Mouse (Mus musculus) neural tube, embryonic 11.5 days (tissue): ENCODE measurements around the gene Mindy1. TPM values are rescaled to one million over a fixed set of nuclear protein-coding genes. Genes with fewer than 3 reads are reported as not detected.

Experiments
- ATAC-seq: fragments of 200-750 bp; cut with Nextera tagmentation; 2 replicates; pipeline ENCODE4 v1.8.0; 2017; ENCODE audit warnings: moderate number of reproducible peaks, mild to moderate bottlenecking, moderate TSS enrichment, moderate library complexity; ENCODE audit not compliant: insufficient read depth, low FRiP score, low TSS enrichment
- DNase-seq: peaks from one replicate; pipeline ENCODE4 v3.0.0-alpha.2; 2015; ENCODE audit warnings: low spot score
- H3K27ac ChIP-seq: fragments of 300-500 bp; sonication (generic); 2 replicates; pipeline ENCODE4 v1.5.1; 2014; ENCODE audit warnings: low read depth, mild to moderate bottlenecking, low read length
- H3K27me3 ChIP-seq: fragments of 300-500 bp; sonication (generic); 2 replicates; pipeline ENCODE4 v1.6.1; 2014; ENCODE audit warnings: mild to moderate bottlenecking, low read length, mixed read lengths; ENCODE audit not compliant: control insufficient read depth, insufficient read depth
- H3K36me3 ChIP-seq: fragments of 300-500 bp; sonication (generic); 2 replicates; pipeline ENCODE4 v1.6.1; 2014; ENCODE audit warnings: mild to moderate bottlenecking, low read length, moderate library complexity, mixed read lengths; ENCODE audit not compliant: control insufficient read depth, insufficient read depth
- H3K4me1 ChIP-seq: fragments of 300-500 bp; sonication (generic); 2 replicates; pipeline ENCODE4 v1.6.1; 2014; ENCODE audit warnings: low read length, mixed read lengths; ENCODE audit not compliant: control insufficient read depth, insufficient read depth
- H3K4me2 ChIP-seq: fragments of 300-500 bp; sonication (generic); 2 replicates; pipeline ENCODE4 v1.6.1; 2014; ENCODE audit warnings: low read depth, mild to moderate bottlenecking, moderate library complexity
- H3K4me3 ChIP-seq: fragments of 300-500 bp; sonication (generic); 2 replicates; pipeline ENCODE4 v1.5.1; 2014; ENCODE audit warnings: low read depth, low read length
- H3K9ac ChIP-seq: fragments of 300-500 bp; sonication (generic); 2 replicates; pipeline ENCODE4 v1.6.1; 2014; ENCODE audit warnings: mild to moderate bottlenecking, low read length
- H3K9me3 ChIP-seq: fragments of 300-500 bp; sonication (generic); 2 replicates; pipeline ENCODE4 v1.6.1; 2016; ENCODE audit warnings: low read length; ENCODE audit not compliant: control insufficient read depth
- WGBS: fragments of 180-500 bp; shearing (Covaris S2); extraction: QIAGEN DNeasy Blood & Tissue Kit; methylation state at CpG from one replicate; pipeline ENCODE4 v1.1.7; 2014; 5-methylcytosine and 5-hydroxymethylcytosine counted together
- polyA plus RNA-seq: library from polyadenylated mRNA; unstranded; fragments of >200 nt; fragmentation: Nextera tagmentation; extraction: Ambion mirVana; gene quantifications from 2 replicates; pipeline ENCODE4 v1.2.1, GENCODE M21; 2014

Gene Mindy1
- polyA plus RNA-seq: 46.1 and 48.1 TPM in 2 replicates

- Histone ChIP-seq H3K4me2 (peak within 1 kb of the TSS; percentile 74), H3K9me3 (no peaks in the 10 kb centered on the region), H3K36me3 (no peaks in the 10 kb centered on the region), H3K9ac (peak within 1 kb of the TSS; percentile 87), H3K4me1 (0 out of 2 replicates have a peak, but pooled peaks cover 5% of the 10 kb centered on the region), H3K4me3 (peak within 1 kb of the TSS; percentile 65), H3K27ac (peak within 1 kb of the TSS; percentile 91), H3K27me3 (no peaks in the 10 kb centered on the region)
- WGBS: under 1% methylated on average over 53 of the region's 53 CpGs
- DNase-seq: peak; percentile 98
- ATAC-seq: peak; percentile 89
Observed at GRCm38 (mm10) chr3:95281216-95282126, at the start of gene Mindy1, which contains the start of gene Prune1. Mindy1 (plus strand) TSS chr3:95281345. Prune1 (minus strand) TSS chr3:95282076.

- 90% methylated on average over 7 of the region's 7 CpGs for WGBS
- Histone ChIP-seq H3K27me3 (no peaks in the 10 kb centered on the region), H3K27ac (no peak overlapping the region), H3K4me2 (no peak overlapping the region), H3K9ac (no peak overlapping the region), H3K4me1 (peaks cover 11% of the 10 kb centered on the region), H3K36me3 (peaks cover 22% of the 10 kb centered on the region), H3K4me3 (no peak overlapping the region), H3K9me3 (no peaks in the 10 kb centered on the region)
- DNase-seq (no peak), ATAC-seq (no peak)
Observed at GRCm38 (mm10) chr3:95232771-95233170, 48.4 kb upstream of the Mindy1 start.

GRCm38 (mm10) chr3:95233303-95233980 lies 47.7 kb upstream of the Mindy1 start:
- H3K9me3 ChIP-seq: no peaks in the 10 kb centered on the region
- no peaks in the 10 kb centered on the region for H3K27me3 ChIP-seq
- H3K36me3 ChIP-seq: peaks cover 22% of the 10 kb centered on the region
- DNase-seq (no peak), ATAC-seq (no peak)
- 86% methylated on average over 16 of the region's 16 CpGs for WGBS
- H3K4me3 ChIP-seq: no peak overlapping the region
- no peak overlapping the region for H3K27ac ChIP-seq
- H3K9ac ChIP-seq: no peak overlapping the region
- peaks cover 11% of the 10 kb centered on the region for H3K4me1 ChIP-seq
- H3K4me2 ChIP-seq: no peak overlapping the region

GRCm38 (mm10) chr3:95235386-95236301 lies 45.5 kb upstream of the Mindy1 start:
- H3K36me3 ChIP-seq: peaks cover 22% of the 10 kb centered on the region
- DNase-seq: no peak

GRCm38 (mm10) chr3:95237541-95238099 lies 43.5 kb upstream of the Mindy1 start:
- ATAC-seq: no peak
- no peak overlapping the region for H3K27ac ChIP-seq
- H3K9me3 ChIP-seq: no peaks in the 10 kb centered on the region
- WGBS: 93% methylated on average over 8 of the region's 8 CpGs
- DNase-seq: no peak
- no peak overlapping the region for H3K4me2 ChIP-seq
- no peaks in the 10 kb centered on the region for H3K27me3 ChIP-seq
- peaks cover 15% of the 10 kb centered on the region for H3K36me3 ChIP-seq
- no peak overlapping the region for H3K9ac ChIP-seq
- H3K4me3 ChIP-seq: no peak overlapping the region
- no peaks in the 10 kb centered on the region for H3K4me1 ChIP-seq

More at GRCm38 (mm10) chr3:95235386-95236301, 45.5 kb upstream of the Mindy1 start:
- Histone ChIP-seq H3K27me3 (no peaks in the 10 kb centered on the region), H3K27ac (no peak overlapping the region), H3K9ac (no peak overlapping the region), H3K4me1 (peaks cover 10% of the 10 kb centered on the region), H3K4me2 (no peak overlapping the region), H3K9me3 (no peaks in the 10 kb centered on the region), H3K4me3 (no peak overlapping the region)
- 62% methylated on average over 23 of the region's 23 CpGs for WGBS
- ATAC-seq: no peak

GRCm38 (mm10) chr3:95239022-95239421 lies 42.1 kb upstream of the Mindy1 start:
- 90% methylated on average over 6 of the region's 6 CpGs for WGBS
- no peak for ATAC-seq

GRCm38 (mm10) chr3:95239971-95240370 lies 41.2 kb upstream of the Mindy1 start:
- WGBS: 88% methylated on average over 12 of the region's 12 CpGs
- DNase-seq (no peak), ATAC-seq (no peak)
- no peaks in the 10 kb centered on the region for H3K27me3 ChIP-seq
- no peaks in the 10 kb centered on the region for H3K4me1 ChIP-seq
- peaks cover 3% of the 10 kb centered on the region; the same call in 1 of the 2 replicates for H3K36me3 ChIP-seq
- H3K4me2 ChIP-seq: no peak overlapping the region
- no peak overlapping the region for H3K9ac ChIP-seq
- no peak overlapping the region for H3K4me3 ChIP-seq
- H3K27ac ChIP-seq: no peak overlapping the region
- H3K9me3 ChIP-seq: no peaks in the 10 kb centered on the region

More at GRCm38 (mm10) chr3:95239022-95239421, 42.1 kb upstream of the Mindy1 start:
- DNase-seq: no peak
- no peaks in the 10 kb centered on the region for H3K27me3 ChIP-seq
- no peak overlapping the region for H3K27ac ChIP-seq
- no peak overlapping the region for H3K4me3 ChIP-seq
- H3K36me3 ChIP-seq: peaks cover 7% of the 10 kb centered on the region
- no peak overlapping the region for H3K9ac ChIP-seq
- no peak overlapping the region for H3K4me2 ChIP-seq
- no peaks in the 10 kb centered on the region for H3K4me1 ChIP-seq
- H3K9me3 ChIP-seq: no peaks in the 10 kb centered on the region

GRCm38 (mm10) chr3:95240900-95241299 lies 40.2 kb upstream of the Mindy1 start:
- no peaks in the 10 kb centered on the region for H3K27me3 ChIP-seq
- ATAC-seq (no peak), DNase-seq (no peak)
- H3K4me2 ChIP-seq: no peak overlapping the region
- no peak overlapping the region for H3K27ac ChIP-seq
- H3K4me1 ChIP-seq: no peaks in the 10 kb centered on the region
- H3K36me3 ChIP-seq: no peaks in the 10 kb centered on the region
- 36% methylated on average over 17 of the region's 17 CpGs for WGBS
- H3K9me3 ChIP-seq: no peaks in the 10 kb centered on the region
- H3K4me3 ChIP-seq: no peak overlapping the region
- no peak overlapping the region for H3K9ac ChIP-seq
